Mouse (Mus musculus) kidney, adult 2 months (tissue): ENCODE data around the gene Dlg2. TPM values are rescaled to one million over a fixed set of nuclear protein-coding genes. Genes with fewer than 3 reads are reported as not detected.

Experiments
- DNase-seq: peaks from one replicate; pipeline ENCODE4 v3.0.0; 2021
- H3K27ac ChIP-seq: fragments of 200-500 bp; 2 replicates; pipeline ENCODE4 v1.5.1; 2012; ENCODE audit warnings: low read depth, low read length, control low read depth, inconsistent platforms; ENCODE audit not compliant: insufficient read depth
- H3K27me3 ChIP-seq: fragments of 200-500 bp; replicated peaks from 2 replicates; pipeline ENCODE4 v1.6.1; 2012; ENCODE audit warnings: mild to moderate bottlenecking, moderate library complexity, low read length, inconsistent platforms; ENCODE audit not compliant: control insufficient read depth, insufficient read depth
- H3K36me3 ChIP-seq: fragments of 200-500 bp; 2 replicates; pipeline ENCODE4 v1.6.1; 2012; ENCODE audit warnings: mild to moderate bottlenecking, moderate library complexity, low read length, inconsistent platforms; ENCODE audit not compliant: control insufficient read depth, insufficient read depth
- H3K4me1 ChIP-seq: fragments of 200-500 bp; 2 replicates; pipeline ENCODE4 v1.6.1; 2011; ENCODE audit warnings: low read length; ENCODE audit not compliant: control insufficient read depth, insufficient read depth
- H3K4me3 ChIP-seq: fragments of 200-500 bp; 2 replicates; pipeline ENCODE4 v1.5.1; 2011; ENCODE audit warnings: mild to moderate bottlenecking, low read depth, low read length, control low read depth; ENCODE audit not compliant: insufficient read depth
- CTCF ChIP-seq: fragments of 200-500 bp; conservative IDR thresholded peaks from 2 replicates; pipeline ENCODE4 v1.5.1; 2011; ENCODE audit warnings: low read depth, mild to moderate bottlenecking, control low read depth, low read length, moderate library complexity, mixed read lengths; ENCODE audit not compliant: insufficient read depth, insufficient read length
- POLR2A ChIP-seq: fragments of 200-500 bp; IDR thresholded peaks from one replicate; pipeline ENCODE4 v1.6.1; 2011; ENCODE audit warnings: low read depth, low read length, control low read depth
- whole genome bisulfite sequencing: fragments of 180-500 bp; shearing (Covaris S2); methylation state at CpG from one replicate; pipeline ENCODE4 v1.1.7; 2018; 5-methylcytosine and 5-hydroxymethylcytosine counted together
- polyA plus RNA-seq: library from polyadenylated mRNA; depleted of rRNA; stranded (reverse); fragments of >200 nt; gene quantifications from 2 replicates; pipeline ENCODE4 v1.2.3, GENCODE M21; 2012

Dlg2 gene
- polyA plus RNA-seq, 1 experiment: 2.1 TPM

GRCm38 (mm10) chr7:91753151-91753861 lies 1276.8 kb downstream of the Dlg2 start:
- no peak for DNase-seq
- Histone ChIP-seq H3K27ac (no peak overlapping the region), H3K36me3 (no peaks in the 10 kb centered on the region), H3K27me3 (no peaks in the 10 kb centered on the region), H3K4me3 (no peak overlapping the region), H3K4me1 (no peaks in the 10 kb centered on the region)
- no peak for TF ChIP-seq CTCF

GRCm38 (mm10) chr7:91767648-91768047 lies 1291.2 kb downstream of the Dlg2 start:
- DNase-seq: no peak

GRCm38 (mm10) chr7:91778673-91779072 lies 1302.2 kb downstream of the Dlg2 start:
- H3K27ac ChIP-seq: no peak overlapping the region
- DNase-seq: no peak
- H3K4me3 ChIP-seq: no peak overlapping the region
- no peaks in the 10 kb centered on the region for H3K4me1 ChIP-seq
- no peaks in the 10 kb centered on the region for H3K27me3 ChIP-seq
- no peak for TF ChIP-seq POLR2A
- no peak for TF ChIP-seq CTCF
- H3K36me3 ChIP-seq: no peaks in the 10 kb centered on the region

More at GRCm38 (mm10) chr7:91767648-91768047, 1291.2 kb downstream of the Dlg2 start:
- Histone ChIP-seq H3K4me1 (no peaks in the 10 kb centered on the region), H3K36me3 (no peaks in the 10 kb centered on the region), H3K27ac (no peak overlapping the region), H3K27me3 (no peaks in the 10 kb centered on the region), H3K4me3 (no peak overlapping the region)
- TF ChIP-seq POLR2A: no peak
- no peak for TF ChIP-seq CTCF

- H3K4me3 ChIP-seq: no peak overlapping the region
- H3K27me3 ChIP-seq: no peaks in the 10 kb centered on the region
- DNase-seq: no peak
- 57% methylated on average over 2 of the region's 2 CpGs for WGBS
- TF ChIP-seq CTCF (no peak), POLR2A (no peak)
- no peaks in the 10 kb centered on the region for H3K36me3 ChIP-seq
- no peaks in the 10 kb centered on the region for H3K4me1 ChIP-seq
- no peak overlapping the region for H3K27ac ChIP-seq
These were observed 1308.1 kb downstream of the Dlg2 start for GRCm38 (mm10) chr7:91784617-91785016.

GRCm38 (mm10) chr7:91785445-91785844 lies 1309.0 kb downstream of the Dlg2 start:
- WGBS: 88% methylated on average over 5 of the region's 5 CpGs
- H3K27me3 ChIP-seq: no peaks in the 10 kb centered on the region
- no peak for TF ChIP-seq CTCF
- TF ChIP-seq POLR2A: no peak
- H3K36me3 ChIP-seq: no peaks in the 10 kb centered on the region
- H3K27ac ChIP-seq: no peak overlapping the region
- H3K4me3 ChIP-seq: no peak overlapping the region
- no peaks in the 10 kb centered on the region for H3K4me1 ChIP-seq
- no peak for DNase-seq

GRCm38 (mm10) chr7:91785871-91786270 lies 1309.4 kb downstream of the Dlg2 start:
- TF ChIP-seq POLR2A (no peak), CTCF (no peak)
- no peaks in the 10 kb centered on the region for H3K4me1 ChIP-seq

GRCm38 (mm10) chr7:91790949-91791564 lies 1314.6 kb downstream of the Dlg2 start:
- H3K36me3 ChIP-seq: no peaks in the 10 kb centered on the region
- no peak overlapping the region for H3K4me3 ChIP-seq
- WGBS: 75% methylated on average over 4 of the region's 4 CpGs
- no peak for DNase-seq
- H3K27ac ChIP-seq: no peak overlapping the region
- H3K4me1 ChIP-seq: no peaks in the 10 kb centered on the region
- TF ChIP-seq CTCF: no peak
- TF ChIP-seq POLR2A: no peak
- no peaks in the 10 kb centered on the region for H3K27me3 ChIP-seq

More at GRCm38 (mm10) chr7:91785871-91786270, 1309.4 kb downstream of the Dlg2 start:
- Histone ChIP-seq H3K27ac (no peak overlapping the region), H3K4me3 (no peak overlapping the region), H3K36me3 (no peaks in the 10 kb centered on the region), H3K27me3 (no peaks in the 10 kb centered on the region)
- no peak for DNase-seq
- WGBS: 83% methylated on average over 3 of the region's 3 CpGs
